Mouse (Mus musculus): ENCODE data around the gene Lcn8. TPM values are rescaled to one million over a fixed set of nuclear protein-coding genes. Genes with fewer than 3 reads are reported as not detected.

The Lcn8 gene
- not detected in 2 replicates for polyA plus RNA-seq (2015; fragmentation: Nextera tagmentation; extraction: Ambion mirVana)

DNA sequence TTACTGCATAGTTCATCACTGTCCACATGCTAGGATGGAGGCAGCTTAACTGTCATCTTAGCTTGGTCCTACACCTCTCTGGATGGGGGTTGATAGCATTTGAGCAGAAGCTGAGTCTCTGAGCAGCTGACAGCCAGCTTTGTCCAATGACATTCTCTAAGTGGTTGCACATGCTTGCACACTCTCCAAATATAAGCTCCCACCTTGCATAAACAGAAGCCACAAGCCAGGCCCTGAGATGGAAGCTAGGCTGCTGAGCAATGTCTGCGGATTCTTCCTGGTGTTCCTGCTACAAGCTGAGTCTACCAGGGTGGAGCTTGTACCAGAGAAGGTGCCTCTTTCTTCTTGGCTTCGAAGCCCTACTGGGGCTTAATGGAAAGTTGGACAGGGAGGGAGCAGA is at the start of gene Lcn8:
Gene Lcn8, plus strand, starts transcription at position 219 of the 400 bp plus-strand sequence.
- H3K4me2 ChIP-seq: no peak within 1 kb of the TSS
- WGBS: 77% methylated on average over 2 of the region's 2 CpGs

DNA sequence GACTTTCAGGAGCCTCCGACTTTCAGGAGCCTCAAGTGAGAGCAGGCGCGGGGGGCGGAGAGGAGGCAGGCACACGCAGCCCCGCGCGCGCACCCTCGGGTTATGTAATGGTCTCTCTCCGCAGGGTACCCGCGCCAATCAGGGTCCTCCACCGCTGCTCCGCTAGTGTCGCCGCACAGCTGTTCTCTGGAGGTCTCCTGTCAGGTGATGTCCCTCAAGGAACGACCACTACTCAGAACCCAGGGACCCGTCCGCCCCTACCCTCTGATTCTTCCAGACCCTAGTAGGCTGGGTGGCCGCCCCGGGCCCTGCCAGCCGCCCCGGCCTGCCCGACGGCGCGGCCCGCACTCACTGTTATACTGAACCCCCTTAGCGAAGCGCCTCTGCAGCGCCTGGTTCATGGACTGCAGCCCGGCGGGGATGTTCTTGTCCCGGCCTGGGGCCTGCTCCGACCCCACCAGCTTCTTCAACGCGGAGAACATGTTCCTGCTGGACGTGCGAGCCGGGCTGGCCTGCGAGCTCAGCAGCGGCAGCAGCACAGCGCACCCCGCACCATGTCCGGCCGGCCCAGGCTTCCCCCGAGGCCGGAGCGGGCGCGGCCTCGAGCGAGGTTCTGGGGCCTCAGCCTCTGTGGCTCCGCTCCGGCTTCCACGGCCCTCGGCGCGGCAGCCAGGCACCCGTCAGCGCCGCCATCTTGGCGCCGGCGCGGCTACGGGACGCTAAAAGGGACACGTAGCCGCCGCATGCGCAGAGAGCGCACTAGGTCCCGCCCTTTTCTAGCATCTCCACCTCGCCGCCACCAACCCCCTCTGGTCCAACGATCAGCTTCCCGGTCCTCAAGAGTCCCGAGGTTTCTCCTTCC is 44.9 kb upstream of the Lcn8 start, which contains the start of gene Rabl6:
Gene Rabl6, minus strand, starts transcription at position 761 of the 862 bp plus-strand sequence.
- H3K27me3 ChIP-seq: no peaks in the 10 kb centered on the region; the same call in 1 of the 2 replicates
- H3K4me3 ChIP-seq: peak within 1 kb of the TSS; percentile 81
- peak within 1 kb of the TSS; percentile 91 for H3K27ac ChIP-seq
- no peaks in the 10 kb centered on the region for H3K9me3 ChIP-seq (replicated peaks)
- H3K9ac ChIP-seq: peak within 1 kb of the TSS; percentile 94
- H3K4me2 ChIP-seq: peak within 1 kb of the TSS; percentile 63
- H3K4me1 ChIP-seq (replicated peaks): peaks cover 18% of the 10 kb centered on the region
- WGBS: under 1% methylated on average over 80 of the region's 80 CpGs
- no peaks in the 10 kb centered on the region; the same call in 1 of the 2 replicates for H3K36me3 ChIP-seq
- peak; percentile 90 for ATAC-seq (replicated peaks; ENCODE audit: insufficient number of reproducible peaks, insufficient read depth, low FRiP score, low read depth)

More for the DNA sequence above, at the start of gene Lcn8:
- H3K9ac ChIP-seq: no peak within 1 kb of the TSS
- no peak within 1 kb of the TSS for H3K4me3 ChIP-seq
- H3K27ac ChIP-seq: no peak within 1 kb of the TSS
- no peaks in the 10 kb centered on the region for H3K36me3 ChIP-seq
- H3K9me3 ChIP-seq (replicated peaks): no peaks in the 10 kb centered on the region
- H3K27me3 ChIP-seq: 0 out of 2 replicates have a peak, but pooled peaks cover 18% of the 10 kb centered on the region
- no peaks in the 10 kb centered on the region for H3K4me1 ChIP-seq (replicated peaks)
- no peak for ATAC-seq (replicated peaks; ENCODE audit: insufficient number of reproducible peaks, insufficient read depth, low FRiP score, low read depth)

DNA sequence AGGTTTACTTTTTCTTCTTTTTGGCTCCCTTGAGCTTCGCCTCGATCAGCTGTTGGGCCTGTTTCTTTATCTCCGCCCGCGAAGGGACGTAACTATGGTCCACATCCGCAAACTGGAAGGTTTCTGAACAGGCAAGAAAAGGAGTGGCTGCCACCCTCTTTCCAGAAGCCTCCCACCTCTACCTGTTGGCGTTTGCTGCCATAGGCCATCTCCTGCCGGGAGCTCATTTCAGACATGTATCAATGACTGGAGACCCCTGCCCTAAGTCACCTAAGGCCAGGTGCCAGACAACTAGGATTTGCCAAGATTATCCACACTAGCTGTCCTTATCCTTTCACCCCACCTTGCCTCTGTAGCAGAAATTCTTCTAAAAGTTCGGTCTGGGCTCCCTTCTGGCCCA is 44.2 kb upstream of the Lcn8 start:
- H3K27me3 ChIP-seq: no peaks in the 10 kb centered on the region; the same call in 1 of the 2 replicates
- H3K9me3 ChIP-seq (replicated peaks): no peaks in the 10 kb centered on the region
- no peak overlapping the region; the same call in 1 of the 2 replicates for H3K27ac ChIP-seq
- 57% methylated on average over 10 of the region's 10 CpGs for WGBS
- peak overlapping the region; percentile 63 for H3K4me2 ChIP-seq
- peaks cover 18% of the 10 kb centered on the region for H3K4me1 ChIP-seq (replicated peaks)
- H3K36me3 ChIP-seq: no peaks in the 10 kb centered on the region
- peak overlapping the region; percentile 81 for H3K4me3 ChIP-seq
- no peak for ATAC-seq (replicated peaks; ENCODE audit: insufficient number of reproducible peaks, insufficient read depth, low FRiP score, low read depth)
- H3K9ac ChIP-seq: no peak overlapping the region

DNA sequence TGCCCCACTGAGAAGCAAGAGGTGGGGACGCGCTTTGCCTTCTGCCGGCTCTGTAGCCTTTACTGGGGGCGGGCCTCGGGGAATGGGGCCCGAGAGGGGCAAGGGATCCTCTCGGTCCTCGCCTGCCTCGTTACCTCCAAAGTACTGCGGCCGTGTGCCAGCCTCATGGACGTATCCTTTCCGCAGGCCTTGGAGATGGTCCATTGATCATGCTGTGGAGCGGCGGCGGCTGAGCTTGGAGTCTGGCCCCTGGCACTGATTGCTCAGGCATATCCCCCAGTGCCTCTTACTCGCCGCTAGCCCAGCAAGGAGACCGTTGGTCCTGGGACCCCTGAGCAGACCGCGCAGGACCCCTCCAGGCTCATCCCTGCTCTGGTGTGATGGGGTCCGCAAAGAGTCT is 36.5 kb upstream of the Lcn8 start:
- Histone ChIP-seq H3K9me3 (replicated peaks) (no peaks in the 10 kb centered on the region), H3K4me1 (replicated peaks) (peaks cover 11% of the 10 kb centered on the region), H3K4me3 (peak overlapping the region; percentile 14), H3K36me3 (no peaks in the 10 kb centered on the region), H3K27ac (no peak overlapping the region), H3K27me3 (peaks cover 47% of the 10 kb centered on the region), H3K9ac (no peak overlapping the region), H3K4me2 (peak overlapping the region; percentile 33)
- ATAC-seq (replicated peaks; ENCODE audit: insufficient number of reproducible peaks, insufficient read depth, low FRiP score, low read depth): no peak
- WGBS: 20% methylated on average over 22 of the region's 22 CpGs

DNA sequence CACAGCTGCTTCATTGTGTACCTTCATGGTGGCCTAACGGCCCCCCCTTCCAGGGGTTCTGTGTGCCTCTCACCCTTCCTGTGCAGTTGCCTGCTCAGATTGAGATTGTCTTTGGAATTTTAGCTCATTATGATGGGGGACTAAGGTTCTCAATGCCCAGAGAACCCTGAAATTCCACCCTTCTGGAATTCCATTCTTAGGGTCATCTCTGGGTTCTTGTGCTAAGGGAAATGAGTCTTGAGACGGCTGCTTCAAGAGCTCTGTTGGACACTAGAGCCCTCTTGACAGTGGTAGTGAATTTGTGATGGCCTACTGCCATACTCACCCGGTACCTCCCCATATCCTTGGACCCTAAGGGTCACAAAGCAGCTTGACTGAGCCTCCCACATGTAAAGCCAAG is 35.3 kb upstream of the Lcn8 start, which contains the start of gene Ccdc183:
Gene Ccdc183, minus strand, starts transcription at position 101 of the 400 bp plus-strand sequence.
- Histone ChIP-seq H3K4me1 (replicated peaks) (peaks cover 18% of the 10 kb centered on the region), H3K9ac (no peak within 1 kb of the TSS), H3K9me3 (replicated peaks) (no peaks in the 10 kb centered on the region), H3K4me2 (no peak within 1 kb of the TSS), H3K36me3 (no peaks in the 10 kb centered on the region), H3K27ac (no peak within 1 kb of the TSS), H3K4me3 (no peak within 1 kb of the TSS), H3K27me3 (peaks cover 47% of the 10 kb centered on the region)
- WGBS: 66% methylated on average over 3 of the region's 3 CpGs
- ATAC-seq (replicated peaks; ENCODE audit: insufficient number of reproducible peaks, insufficient read depth, low FRiP score, low read depth): no peak

DNA sequence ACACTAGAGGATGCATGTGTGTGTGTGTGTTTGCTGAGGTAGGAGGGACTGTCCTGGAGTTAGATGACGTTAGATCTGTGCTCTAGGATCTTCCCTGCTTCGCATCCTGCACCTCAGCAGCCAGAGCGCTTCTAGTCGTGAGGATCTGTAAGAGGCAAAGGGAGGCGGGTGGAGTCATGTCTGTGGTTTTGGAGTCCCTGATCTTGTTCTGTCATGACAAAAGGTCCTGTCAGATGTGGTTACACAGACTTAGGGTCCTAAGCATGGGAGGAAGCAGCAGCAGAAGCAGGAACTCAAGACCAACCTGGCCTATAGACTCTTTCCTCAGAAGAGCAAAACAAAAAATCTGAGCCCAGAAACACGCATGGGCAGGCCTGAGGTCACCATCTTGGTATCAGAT is 32.5 kb upstream of the Lcn8 start:
- no peak overlapping the region for H3K4me3 ChIP-seq
- no peaks in the 10 kb centered on the region for H3K36me3 ChIP-seq
- peaks cover 18% of the 10 kb centered on the region for H3K4me1 ChIP-seq (replicated peaks)
- 66% methylated on average over 6 of the region's 6 CpGs for WGBS
- no peak overlapping the region for H3K9ac ChIP-seq
- peaks cover 34% of the 10 kb centered on the region for H3K27me3 ChIP-seq
- H3K27ac ChIP-seq: no peak overlapping the region
- no peak overlapping the region for H3K4me2 ChIP-seq
- no peak for ATAC-seq (replicated peaks; ENCODE audit: insufficient number of reproducible peaks, insufficient read depth, low FRiP score, low read depth)
- H3K9me3 ChIP-seq (replicated peaks): no peaks in the 10 kb centered on the region

DNA sequence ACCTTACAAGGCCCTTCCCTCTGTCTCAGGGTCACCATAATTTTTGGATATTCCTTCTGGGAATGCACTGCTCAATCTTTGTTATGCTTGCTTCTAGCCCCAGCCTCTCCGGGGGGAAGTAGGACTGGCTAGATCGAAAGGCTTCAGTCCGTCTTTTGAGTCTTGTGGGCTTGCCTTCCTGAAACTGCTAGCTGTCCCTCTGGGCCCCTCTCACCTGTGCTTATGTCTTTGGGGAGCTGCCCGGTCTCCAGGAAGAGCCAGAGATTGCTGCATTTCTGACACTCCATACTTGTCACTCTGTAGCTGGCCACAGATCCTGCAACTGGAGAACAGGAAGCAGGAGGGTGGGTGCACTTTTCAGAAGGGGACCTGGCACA is 32.1 kb upstream of the Lcn8 start:
- Histone ChIP-seq H3K4me3 (no peak overlapping the region), H3K27me3 (peaks cover 29% of the 10 kb centered on the region), H3K36me3 (no peaks in the 10 kb centered on the region), H3K9ac (no peak overlapping the region), H3K4me2 (peak overlapping the region; percentile 92), H3K27ac (no peak overlapping the region), H3K9me3 (replicated peaks) (no peaks in the 10 kb centered on the region), H3K4me1 (replicated peaks) (peaks cover 18% of the 10 kb centered on the region)
- 75% methylated on average over 4 of the region's 4 CpGs for WGBS
- no peak for ATAC-seq (replicated peaks; ENCODE audit: insufficient number of reproducible peaks, insufficient read depth, low FRiP score, low read depth)

DNA sequence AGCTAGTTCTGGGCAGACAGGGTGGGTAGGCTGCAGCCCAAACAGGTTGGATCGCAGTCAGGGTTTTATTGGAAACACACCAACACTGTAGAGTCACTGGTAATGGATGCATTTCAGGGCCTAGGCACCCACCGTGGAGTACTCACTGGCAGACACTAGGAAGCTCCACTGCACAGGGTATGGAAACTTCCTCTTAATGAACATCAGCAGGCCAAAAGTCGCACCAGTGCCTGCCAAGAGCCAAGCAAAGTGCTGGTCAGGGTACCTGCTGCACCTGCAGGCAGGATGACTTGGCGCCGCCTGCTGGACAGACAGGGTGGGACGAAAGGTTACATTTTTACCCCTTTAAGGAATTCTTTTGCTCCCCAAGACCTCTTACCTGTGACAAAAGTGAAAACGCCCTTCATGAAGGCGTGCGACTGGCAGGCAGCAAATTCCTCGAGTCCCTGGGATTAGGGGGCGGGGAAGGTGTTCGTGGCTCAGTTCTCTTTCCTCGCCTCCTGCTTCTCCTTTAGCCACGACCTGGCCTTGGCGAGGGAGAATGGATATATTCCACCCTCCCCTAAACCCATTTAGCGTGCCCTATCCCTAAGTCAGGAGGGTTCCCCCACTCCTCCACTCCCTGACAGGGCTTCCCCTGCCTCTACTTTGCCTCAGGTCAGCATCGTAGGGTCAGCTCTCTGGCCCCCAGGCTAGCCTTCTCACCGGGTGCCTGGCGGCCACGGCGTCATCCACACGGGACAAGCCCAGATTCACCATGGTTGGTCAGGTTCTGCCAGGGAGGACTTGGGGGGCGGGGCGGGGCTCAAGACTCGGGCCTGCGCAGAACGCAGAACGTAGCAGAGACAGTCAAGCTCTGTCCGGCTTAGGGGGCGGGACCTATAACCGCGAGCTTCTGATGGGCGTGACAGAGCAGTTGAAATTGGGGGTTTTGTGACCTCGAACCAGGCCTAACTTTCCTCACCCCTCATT is 31.4 kb upstream of the Lcn8 start, which contains the start of gene Tmem141:
Gene Tmem141, minus strand, starts transcription at position 777 of the 972 bp plus-strand sequence.
- H3K4me1 ChIP-seq (replicated peaks): peaks cover 13% of the 10 kb centered on the region
- 7% methylated on average over 34 of the region's 34 CpGs for WGBS
- H3K27ac ChIP-seq: peak within 1 kb of the TSS; percentile 67
- peak within 1 kb of the TSS; percentile 59 for H3K4me3 ChIP-seq
- peak; percentile 89 for ATAC-seq (replicated peaks; ENCODE audit: insufficient number of reproducible peaks, insufficient read depth, low FRiP score, low read depth)
- no peaks in the 10 kb centered on the region for H3K36me3 ChIP-seq
- peak within 1 kb of the TSS; percentile 92 for H3K4me2 ChIP-seq
- peak within 1 kb of the TSS; percentile 64 for H3K9ac ChIP-seq
- no peaks in the 10 kb centered on the region for H3K9me3 ChIP-seq (replicated peaks)
- peaks cover 23% of the 10 kb centered on the region for H3K27me3 ChIP-seq

DNA sequence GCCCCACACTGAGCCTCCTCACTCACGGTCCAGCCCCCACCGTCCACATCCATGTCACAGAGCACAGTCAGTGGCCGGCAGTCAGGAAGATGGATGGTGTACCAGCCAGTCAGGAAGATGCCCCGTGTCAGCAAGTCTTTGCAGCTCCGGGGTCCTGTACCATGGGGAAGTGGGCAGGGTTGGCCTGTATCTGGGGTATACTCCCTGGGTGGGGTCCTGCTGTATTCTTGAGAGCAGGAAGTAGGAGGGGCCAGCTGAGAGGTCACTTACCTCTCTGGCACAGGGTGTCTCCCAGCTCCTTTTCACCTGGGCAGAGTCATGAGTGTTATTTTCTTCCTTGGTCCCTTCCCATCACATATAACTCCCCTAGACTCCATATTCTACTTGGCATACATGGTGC is 26.9 kb upstream of the Lcn8 start:
- H3K27me3 ChIP-seq: no peaks in the 10 kb centered on the region
- H3K4me1 ChIP-seq (replicated peaks): peaks cover 11% of the 10 kb centered on the region
- no peaks in the 10 kb centered on the region for H3K9me3 ChIP-seq (replicated peaks)
- no peak overlapping the region for H3K27ac ChIP-seq
- WGBS: 53% methylated on average over 5 of the region's 5 CpGs
- no peak for ATAC-seq (replicated peaks; ENCODE audit: insufficient number of reproducible peaks, insufficient read depth, low FRiP score, low read depth)
- no peak overlapping the region for H3K9ac ChIP-seq
- no peak overlapping the region for H3K4me2 ChIP-seq
- no peak overlapping the region for H3K4me3 ChIP-seq
- H3K36me3 ChIP-seq: no peaks in the 10 kb centered on the region

DNA sequence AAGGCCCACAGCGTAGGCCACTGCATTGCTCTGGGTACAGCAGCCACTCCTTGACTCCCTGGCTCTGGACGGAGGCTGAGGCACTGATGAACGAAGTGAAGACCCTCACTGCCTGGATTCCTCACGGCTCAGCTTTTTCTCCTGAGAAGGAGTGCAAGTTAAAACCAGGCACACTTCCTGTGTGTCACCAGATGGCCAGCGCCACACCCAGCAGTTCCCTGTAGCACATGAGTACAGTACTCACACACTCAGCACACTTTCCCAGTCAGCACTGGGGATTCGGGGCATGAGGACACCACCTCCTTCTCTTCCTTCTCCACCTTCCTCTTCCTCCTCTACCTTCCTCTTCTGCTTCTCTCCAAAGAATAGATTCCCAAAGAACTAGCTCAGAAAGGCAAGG is 25.1 kb upstream of the Lcn8 start, which contains the start of gene Fcna:
Gene Fcna, minus strand, starts transcription at position 220 of the 400 bp plus-strand sequence.
- H3K36me3 ChIP-seq: no peaks in the 10 kb centered on the region
- no peaks in the 10 kb centered on the region for H3K4me1 ChIP-seq (replicated peaks)
- WGBS: 73% methylated on average over 6 of the region's 6 CpGs
- no peaks in the 10 kb centered on the region for H3K27me3 ChIP-seq
- H3K4me3 ChIP-seq: no peak within 1 kb of the TSS
- no peak within 1 kb of the TSS for H3K27ac ChIP-seq
- no peak within 1 kb of the TSS for H3K4me2 ChIP-seq
- ATAC-seq (replicated peaks; ENCODE audit: insufficient number of reproducible peaks, insufficient read depth, low FRiP score, low read depth): no peak
- no peak within 1 kb of the TSS for H3K9ac ChIP-seq
- H3K9me3 ChIP-seq (replicated peaks): no peaks in the 10 kb centered on the region

DNA sequence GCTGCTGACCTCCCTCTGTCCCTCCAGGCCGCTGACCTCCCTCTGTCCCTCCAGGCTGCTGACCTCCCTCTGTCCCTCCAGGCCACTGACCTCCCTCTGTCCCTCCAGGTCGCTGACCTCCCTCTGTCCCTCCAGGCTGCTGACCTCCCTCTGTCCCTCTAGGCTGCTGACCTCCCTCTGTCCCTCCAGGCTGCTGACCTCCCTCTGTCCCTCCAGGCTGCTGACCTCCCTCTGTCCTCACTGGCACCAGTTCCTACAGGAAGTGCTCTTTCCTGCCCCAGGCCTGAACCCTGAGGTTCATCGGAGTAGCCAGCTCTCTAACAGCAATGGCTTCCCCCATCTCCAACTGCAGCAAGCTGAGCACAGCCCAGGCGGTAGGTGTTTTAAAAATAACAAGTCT is 24.2 kb upstream of the Lcn8 start:
- WGBS: 42% methylated on average over 4 of the region's 4 CpGs
- no peak overlapping the region for H3K4me2 ChIP-seq
- no peak overlapping the region for H3K4me3 ChIP-seq

More for the DNA sequence above, 24.2 kb upstream of the Lcn8 start:
- H3K9ac ChIP-seq: no peak overlapping the region
- no peaks in the 10 kb centered on the region for H3K36me3 ChIP-seq
- H3K27me3 ChIP-seq: no peaks in the 10 kb centered on the region
- no peak for ATAC-seq (replicated peaks; ENCODE audit: insufficient number of reproducible peaks, insufficient read depth, low FRiP score, low read depth)
- no peak overlapping the region for H3K27ac ChIP-seq
- no peaks in the 10 kb centered on the region for H3K9me3 ChIP-seq (replicated peaks)
- H3K4me1 ChIP-seq (replicated peaks): no peaks in the 10 kb centered on the region
